Mouse (Mus musculus): ENCODE measurements around the gene Epo. TPM values are rescaled to one million over a fixed set of nuclear protein-coding genes. Genes with fewer than 3 reads are reported as not detected.

Epo gene
- polyA plus RNA-seq, 1 experiment, result not detected

GRCm38 (mm10) chr5:137519691-137520550, 13.1 kb downstream of the Epo start:
- DNase-seq (ENCODE audit: low spot score), result no peak

- peak; percentile 22 for DNase-seq (ENCODE audit: low spot score)
These were observed 14.6 kb downstream of the Epo start, which contains the start of gene Gigyf1 for GRCm38 (mm10) chr5:137518436-137518835. TSS of gene Gigyf1 (plus strand) at chr5:137518548.

- no peak for DNase-seq (ENCODE audit: low spot score)
These were observed 18.2 kb downstream of the Epo start for GRCm38 (mm10) chr5:137514811-137515210.

GRCm38 (mm10) chr5:137513951-137514721, 18.9 kb downstream of the Epo start:
- DNase-seq (ENCODE audit: low spot score), result no peak

GRCm38 (mm10) chr5:137512847-137513794, 19.9 kb downstream of the Epo start:
- DNase-seq (ENCODE audit: low spot score), result no peak

GRCm38 (mm10) chr5:137511706-137512105, 21.3 kb downstream of the Epo start:
- DNase-seq (ENCODE audit: low spot score), result no peak

GRCm38 (mm10) chr5:137510573-137511390, 22.3 kb downstream of the Epo start:
- DNase-seq (ENCODE audit: low spot score), result no peak

GRCm38 (mm10) chr5:137510014-137510501, 23.0 kb downstream of the Epo start:
- peak; percentile 85 for DNase-seq (ENCODE audit: low spot score)

GRCm38 (mm10) chr5:137504041-137504440, 29.0 kb downstream of the Epo start:
- no peak for DNase-seq (ENCODE audit: low spot score)

- DNase-seq (ENCODE audit: low spot score), result no peak
These were observed 30.4 kb downstream of the Epo start for GRCm38 (mm10) chr5:137502667-137503110.

- peak; percentile 99 for DNase-seq (ENCODE audit: low spot score)
These were observed 31.1 kb downstream of the Epo start, which contains the start of gene Pop7 for GRCm38 (mm10) chr5:137501709-137502666. TSS of gene Pop7 (minus strand) at chr5:137502518.

GRCm38 (mm10) chr5:137500186-137500585, 32.9 kb downstream of the Epo start:
- DNase-seq (ENCODE audit: low spot score), result no peak

GRCm38 (mm10) chr5:137493831-137494230, 39.2 kb downstream of the Epo start:
- no peak for DNase-seq (ENCODE audit: low spot score)

GRCm38 (mm10) chr5:137491559-137491958, 41.5 kb downstream of the Epo start:
- DNase-seq (ENCODE audit: low spot score), result no peak

- no peak for DNase-seq (ENCODE audit: low spot score)
These were observed 45.4 kb downstream of the Epo start for GRCm38 (mm10) chr5:137487616-137488015.

GRCm38 (mm10) chr5:137485851-137486155, 47.2 kb downstream of the Epo start:
- no peak for DNase-seq (ENCODE audit: low spot score)

GRCm38 (mm10) chr5:137485071-137485850, 47.8 kb downstream of the Epo start:
- no peak for DNase-seq (ENCODE audit: low spot score)

- no peak for DNase-seq (ENCODE audit: low spot score)
These were observed 51.1 kb downstream of the Epo start for GRCm38 (mm10) chr5:137481897-137482296.

GRCm38 (mm10) chr5:137481138-137481537, 51.9 kb downstream of the Epo start:
- DNase-seq (ENCODE audit: low spot score), result peak; percentile 36
